Mouse (Mus musculus): Measurements from ENCODE around the gene Sult2b1.

DNA sequence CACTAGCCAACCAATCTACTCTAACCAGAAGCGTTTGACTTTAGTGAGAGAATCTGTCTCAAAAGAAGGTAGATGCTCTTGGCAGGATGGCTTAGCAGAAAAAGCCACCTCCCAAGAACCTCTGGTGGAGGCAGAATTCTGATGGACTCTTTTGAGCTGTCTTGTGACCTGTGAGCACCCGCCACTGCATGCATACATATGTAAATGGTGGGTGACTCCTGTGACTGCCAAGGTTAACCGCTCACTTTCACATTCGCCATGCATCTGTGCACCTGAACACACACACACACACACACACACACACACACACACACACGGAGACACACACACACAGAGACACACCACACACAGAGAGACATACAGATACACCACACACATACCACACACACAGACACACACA is 37.0 kb downstream of the Sult2b1 start:
- TF ChIP-seq MAFK (IDR thresholded peaks at IDR 0.05; ENCODE audit: insufficient read depth, low read depth, low read length) (no peak), HCFC1 (IDR thresholded peaks at IDR 0.05; ENCODE audit: borderline replicate concordance, insufficient read depth, low read length) (no peak), ZNF384 (IDR thresholded peaks at IDR 0.05; ENCODE audit: low read depth, low read length) (no peak), ZC3H11A (IDR thresholded peaks at IDR 0.05; ENCODE audit: borderline replicate concordance, low read depth, low read length) (no peak)

All from ES-E14 (cell line).